Mouse (Mus musculus) G1E (cell line): Measurements from ENCODE around the gene Myh14. TPM values are rescaled to one million over a fixed set of nuclear protein-coding genes. Genes with fewer than 3 reads are reported as not detected.

Experiments used
- ATAC-seq: 2 replicates; pipeline ENCODE4 v1.8.0; 2016; ENCODE audit warnings: mild to moderate bottlenecking; ENCODE audit not compliant: insufficient number of reproducible peaks, poor library complexity, low FRiP score, severe bottlenecking; ENCODE audit errors: extremely low read depth
- DNase-seq: peaks from one replicate; pipeline ENCODE4 v3.0.0; 2012; ENCODE audit warnings: low spot score
- H3K27me3 ChIP-seq: 2 replicates; pipeline ENCODE4 v1.6.1; 2012; ENCODE audit warnings: mild to moderate bottlenecking, low read length, inconsistent platforms; ENCODE audit not compliant: insufficient read depth
- H3K36me3 ChIP-seq: replicated peaks from 2 replicates; pipeline ENCODE3; 2012; ENCODE audit warnings: mild to moderate bottlenecking, inconsistent platforms
- H3K4me1 ChIP-seq: 2 replicates; pipeline ENCODE4 v1.6.1; 2012; ENCODE audit warnings: low read depth, low read length, inconsistent platforms, mixed read lengths; ENCODE audit not compliant: insufficient read depth
- H3K4me3 ChIP-seq: 2 replicates; pipeline ENCODE4 v1.5.1; 2012; ENCODE audit warnings: low read depth, mild to moderate bottlenecking, inconsistent platforms, low read length, moderate library complexity, mixed read lengths
- H3K9me3 ChIP-seq: replicated peaks from 2 replicates; pipeline ENCODE4 v1.6.1; 2012; ENCODE audit warnings: inconsistent platforms
- CTCF ChIP-seq: IDR thresholded peaks from 2 replicates; pipeline ENCODE4 v1.5.1; 2012; ENCODE audit warnings: low read depth, low read length, inconsistent platforms, mixed read lengths
- GATA1 ChIP-seq: IDR thresholded peaks from 2 replicates; pipeline ENCODE4 v1.6.1; 2012; ENCODE audit warnings: borderline replicate concordance, low read length, inconsistent platforms, mixed read lengths
- GATA2 ChIP-seq: IDR thresholded peaks from 2 replicates; pipeline ENCODE4 v1.6.1; 2012; ENCODE audit warnings: low read depth, low read length, inconsistent platforms, borderline replicate concordance
- POLR2AphosphoS5 ChIP-seq: IDR thresholded peaks from 2 replicates; pipeline ENCODE4 v1.6.1; 2012; ENCODE audit warnings: low read depth, low read length, inconsistent platforms; ENCODE audit not compliant: insufficient replicate concordance
- TAL1 ChIP-seq: conservative IDR thresholded peaks from 2 replicates; pipeline ENCODE4 v1.6.1; 2012; ENCODE audit warnings: low read depth, low read length, inconsistent platforms, mixed read lengths
- polyA plus RNA-seq: library from polyadenylated mRNA; stranded (reverse); fragments of >175 nt; gene quantifications from 2 replicates; pipeline ENCODE4 v1.2.3, GENCODE M21; 2012
- total RNA-seq, 2 experiments: library from RNA; stranded (forward) in 1 of 2; stranded (reverse) in 1 of 2; fragments of 200-1000 nt in 1 of 2; fragments of >200 nt in 1 of 2; fragmentation: Nextera tagmentation in 1 of 2; gene quantifications; 2 replicates each; pipeline ENCODE4 v1.2.3; 2014 to 2017

Gene Myh14
- total and polyA plus RNA-seq, 3 experiments: not detected

- DNase-seq (peak; percentile 32), ATAC-seq (no peak)
- H3K4me3 ChIP-seq: no peak overlapping the region
- TF ChIP-seq GATA1 (no peak), GATA2 (no peak), POLR2AphosphoS5 (no peak), CTCF (peak; percentile 61; the same call in 1 of the 2 replicates), TAL1 (no peak)
- no peaks in the 10 kb centered on the region for H3K9me3 ChIP-seq
- no peaks in the 10 kb centered on the region for H3K36me3 ChIP-seq
- H3K4me1 ChIP-seq: peaks cover 3% of the 10 kb centered on the region; the same call in 1 of the 2 replicates
- H3K27me3 ChIP-seq: peaks cover 10% of the 10 kb centered on the region
Observed at GRCm38 (mm10) chr7:44641887-44642286, 28.8 kb downstream of the Myh14 start.

- Histone ChIP-seq H3K27me3 (peaks cover 9% of the 10 kb centered on the region), H3K36me3 (no peaks in the 10 kb centered on the region), H3K9me3 (no peaks in the 10 kb centered on the region), H3K4me1 (peaks cover 3% of the 10 kb centered on the region; the same call in 1 of the 2 replicates), H3K4me3 (no peak overlapping the region)
- DNase-seq: no peak
- TF ChIP-seq GATA2 (no peak), TAL1 (no peak), CTCF (no peak), GATA1 (no peak), POLR2AphosphoS5 (no peak)
- no peak for ATAC-seq
Observed at GRCm38 (mm10) chr7:44640843-44641605, 29.6 kb downstream of the Myh14 start.

GRCm38 (mm10) chr7:44638663-44639062, 32.0 kb downstream of the Myh14 start:
- DNase-seq: no peak
- no peak for TF ChIP-seq GATA2
- TF ChIP-seq POLR2AphosphoS5: no peak
- TF ChIP-seq TAL1: no peak
- no peak for TF ChIP-seq GATA1
- TF ChIP-seq CTCF: no peak
- Histone ChIP-seq H3K4me3 (no peak overlapping the region), H3K27me3 (peaks cover 6% of the 10 kb centered on the region; the same call in 1 of the 2 replicates), H3K9me3 (no peaks in the 10 kb centered on the region), H3K4me1 (peaks cover 3% of the 10 kb centered on the region; the same call in 1 of the 2 replicates), H3K36me3 (no peaks in the 10 kb centered on the region)
- no peak for ATAC-seq

- H3K4me1 ChIP-seq: peaks cover 3% of the 10 kb centered on the region; the same call in 1 of the 2 replicates
- H3K9me3 ChIP-seq: no peaks in the 10 kb centered on the region
- ATAC-seq (no peak), DNase-seq (no peak)
- H3K4me3 ChIP-seq: no peak overlapping the region
- TF ChIP-seq GATA2 (no peak), CTCF (no peak), TAL1 (no peak), POLR2AphosphoS5 (no peak), GATA1 (no peak)
- H3K27me3 ChIP-seq: peaks cover 6% of the 10 kb centered on the region; the same call in 1 of the 2 replicates
- H3K36me3 ChIP-seq: no peaks in the 10 kb centered on the region
Observed at GRCm38 (mm10) chr7:44636684-44637083, 34.0 kb downstream of the Myh14 start.

GRCm38 (mm10) chr7:44633407-44633806, 37.2 kb downstream of the Myh14 start:
- DNase-seq (no peak), ATAC-seq (no peak)
- Histone ChIP-seq H3K9me3 (no peaks in the 10 kb centered on the region), H3K27me3 (peaks cover 1% of the 10 kb centered on the region; the same call in 1 of the 2 replicates), H3K4me3 (no peak overlapping the region), H3K4me1 (no peaks in the 10 kb centered on the region), H3K36me3 (no peaks in the 10 kb centered on the region)
- TF ChIP-seq CTCF: no peak
- TF ChIP-seq GATA2: no peak

GRCm38 (mm10) chr7:44632676-44633075, 38.0 kb downstream of the Myh14 start:
- Histone ChIP-seq H3K27me3 (no peaks in the 10 kb centered on the region; the same call in 1 of the 2 replicates), H3K9me3 (no peaks in the 10 kb centered on the region), H3K36me3 (no peaks in the 10 kb centered on the region), H3K4me1 (no peaks in the 10 kb centered on the region), H3K4me3 (no peak overlapping the region)
- DNase-seq (no peak), ATAC-seq (no peak)
- TF ChIP-seq GATA2: no peak
- no peak for TF ChIP-seq CTCF
- no peak for TF ChIP-seq POLR2AphosphoS5
- TF ChIP-seq TAL1: no peak
- no peak for TF ChIP-seq GATA1
